Mouse (Mus musculus): ENCODE data around the gene Snapc2. TPM values are rescaled to one million over a fixed set of nuclear protein-coding genes. Genes with fewer than 3 reads are reported as not detected.

Gene Snapc2
- 19.2 and 28.2 TPM in 2 replicates for polyA plus RNA-seq (2012; rRNA removed; ENCODE audit: low replicate concordance)

GRCm38 (mm10) chr8:4252934-4253841 is at the start of gene Snapc2:
Gene Snapc2, plus strand, starts transcription at chr8:4253080.

DNA sequence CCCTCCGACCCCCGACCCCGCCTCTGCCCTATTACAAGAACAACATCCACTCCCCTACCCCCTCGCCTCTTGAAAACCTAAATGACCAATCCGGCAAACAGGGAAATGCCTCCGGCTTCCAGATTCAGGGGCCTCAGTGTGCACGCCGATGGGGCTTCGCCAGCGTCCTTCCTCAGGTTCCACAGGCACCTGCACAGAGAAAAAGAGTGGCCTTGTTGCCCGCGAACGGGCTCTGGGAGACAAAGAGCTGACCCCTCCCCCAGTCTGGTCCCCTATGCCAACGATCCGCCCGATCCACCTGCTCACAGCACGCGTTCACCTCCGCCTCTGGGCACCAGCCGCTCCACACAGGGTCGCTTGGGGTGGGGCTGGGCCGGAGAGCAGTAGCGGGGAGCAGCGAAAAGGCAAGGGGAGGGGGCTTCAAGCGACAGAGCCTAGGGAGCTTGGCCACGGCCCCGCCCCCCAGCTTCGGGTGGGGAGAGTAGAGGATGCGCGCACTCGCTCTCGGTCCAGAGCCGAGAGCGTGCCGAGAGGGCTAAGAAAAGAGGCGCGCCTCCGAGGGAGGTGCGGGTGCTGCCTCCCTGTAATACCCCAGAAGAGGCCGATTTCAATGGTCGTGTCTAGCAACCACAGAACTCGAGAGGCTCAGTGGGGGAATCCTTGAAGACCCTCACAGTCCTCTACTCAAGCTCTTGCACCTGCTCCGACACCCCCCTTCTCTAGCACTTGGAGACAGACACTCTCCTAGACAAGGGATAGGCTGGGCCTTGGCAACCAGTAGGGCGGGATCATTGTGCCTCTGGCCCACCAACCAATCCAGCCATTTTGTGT is 35.9 kb upstream of the Snapc2 start, which contains the start of gene Prr36:
Prr36 (minus strand) TSS at position 669 of the 831 bp plus-strand sequence.

DNA sequence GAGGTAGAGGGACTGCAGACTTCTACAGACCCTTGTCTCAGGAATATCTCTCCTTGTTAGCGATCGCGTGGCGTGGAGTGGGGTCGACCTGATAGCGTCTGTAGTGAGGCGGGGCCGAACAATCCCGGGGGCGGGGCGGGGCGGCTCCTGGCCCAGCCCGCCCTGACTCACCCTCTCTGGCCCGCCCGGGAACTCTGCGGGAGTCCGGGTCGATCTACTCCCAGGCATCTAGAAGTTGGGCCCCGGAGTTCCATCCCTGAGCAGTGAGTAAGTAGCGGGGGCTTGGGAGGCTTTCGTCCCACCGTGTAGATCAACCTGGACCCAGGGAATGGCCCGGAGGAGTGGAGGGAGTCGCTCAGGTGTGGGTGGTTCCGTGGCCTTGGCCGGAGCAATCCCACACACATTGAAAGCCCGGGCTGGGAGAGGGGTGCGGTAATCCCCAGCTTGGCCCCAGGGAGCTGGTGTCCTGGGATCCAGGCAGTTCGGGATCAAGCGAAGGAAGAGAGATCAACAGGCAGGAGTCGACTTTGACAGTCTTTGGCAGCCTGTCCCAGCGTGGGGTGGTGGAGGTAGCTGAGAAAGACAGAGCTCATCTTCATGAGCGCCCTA is 26.0 kb upstream of the Snapc2 start, which contains the start of gene Lrrc8e:
Lrrc8e (plus strand) TSS at position 89 of the 609 bp plus-strand sequence.

GRCm38 (mm10) chr8:4238434-4239192 is 14.3 kb upstream of the Snapc2 start, which contains the start of the genes Map2k7 and Gm49320:
Gene Map2k7, plus strand, starts transcription at chr8:4238740.
Gene Gm49320, plus strand, starts transcription at chr8:4238865.

DNA sequence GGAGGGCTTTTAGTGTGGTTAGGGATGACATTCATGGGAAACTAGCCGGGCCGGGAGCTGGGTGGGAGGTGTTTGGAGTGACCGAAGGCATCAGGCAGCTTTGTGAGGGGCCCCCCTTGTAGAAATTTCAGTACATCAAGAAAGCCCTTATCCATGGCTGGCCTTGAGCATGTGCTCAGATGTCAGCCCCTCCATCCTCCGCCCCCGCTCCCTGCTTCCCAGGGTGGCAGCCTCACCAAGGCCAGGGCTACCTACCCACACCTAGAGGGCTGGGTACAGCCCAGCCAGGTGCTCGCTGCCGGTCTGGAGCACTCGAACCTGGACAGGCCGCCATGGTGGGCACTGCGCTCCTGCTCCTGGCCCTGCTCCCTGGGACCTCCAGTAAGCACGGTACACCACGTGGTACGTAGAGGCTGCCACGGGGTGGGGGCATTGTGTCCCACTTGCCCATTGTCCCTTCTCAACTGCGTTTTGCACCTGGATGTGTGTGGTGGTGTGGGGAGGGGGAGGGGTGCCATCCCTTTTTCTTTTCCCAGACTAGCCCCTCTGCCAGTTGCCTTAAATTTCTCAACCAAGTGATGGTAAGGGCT is 4.8 kb upstream of the Snapc2 start, which contains the start of gene Tgfbr3l:
Tgfbr3l (plus strand) TSS at position 264 of the 590 bp plus-strand sequence.

GRCm38 (mm10) chr8:4259125-4259804 is 6.4 kb downstream of the Snapc2 start, which contains the start of gene Ctxn1:
Gene Ctxn1, minus strand, starts transcription at chr8:4259274.

DNA sequence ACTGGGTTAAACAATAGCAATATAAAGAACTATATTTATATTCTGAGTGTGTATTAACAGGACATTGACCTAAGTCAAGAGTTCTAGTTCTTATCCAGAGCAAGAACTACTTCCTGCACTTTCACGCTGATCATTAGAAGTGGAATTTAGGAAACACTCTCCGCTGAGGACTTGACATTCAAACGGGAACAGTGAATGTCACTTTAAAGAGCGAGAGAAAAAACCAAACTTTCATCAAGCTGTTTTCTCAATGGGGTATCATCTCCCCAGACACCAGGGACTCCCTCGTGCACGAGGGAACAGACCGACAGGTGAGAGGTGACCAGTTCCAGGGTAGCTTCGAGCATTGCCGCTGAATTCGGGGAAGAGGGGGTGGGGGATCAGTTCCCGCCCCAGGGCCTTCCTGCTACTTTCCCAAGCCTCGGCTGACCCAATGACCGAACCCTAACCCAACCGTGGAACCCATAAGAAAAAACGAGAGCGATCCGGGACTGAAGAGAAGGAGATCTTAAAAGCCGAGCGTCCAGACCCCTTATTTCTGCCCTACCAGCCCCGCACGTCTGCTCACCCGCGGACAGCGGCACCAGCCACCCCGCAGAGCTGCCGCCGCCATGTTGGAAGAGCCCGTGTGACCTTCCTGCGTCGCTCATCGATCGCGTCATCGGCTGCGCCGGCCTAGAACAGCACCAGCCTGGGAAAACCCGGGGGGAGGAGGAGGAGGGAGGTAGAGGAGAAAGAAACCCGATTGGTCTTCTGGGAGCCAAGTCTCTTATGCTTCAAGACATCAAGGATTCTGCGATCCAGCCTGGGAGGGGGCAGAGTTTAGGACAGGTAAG is 22.6 kb downstream of the Snapc2 start, which contains the start of gene Timm44:
Timm44 (minus strand) TSS at position 639 of the 836 bp plus-strand sequence.

Other genes with a start within 250 kb of the Snapc2 start
- 0.61 TPM in 1 of 2 replicates, not detected in the other for gene Cd209f, start 147.2 kb upstream of the Snapc2 start, polyA plus RNA-seq (2012; rRNA removed; ENCODE audit: low replicate concordance)
- 0.26 and 0.29 TPM in 2 replicates for gene Cd209g, start 119.0 kb upstream of the Snapc2 start, polyA plus RNA-seq (2012; rRNA removed; ENCODE audit: low replicate concordance)
- gene Evi5l, start 86.5 kb upstream of the Snapc2 start, polyA plus RNA-seq (2012; rRNA removed; ENCODE audit: low replicate concordance), result 3.0 and 4.0 TPM in 2 replicates
- 0.05 and 0.21 TPM in 2 replicates for gene Prr36, start 35.6 kb upstream of the Snapc2 start, polyA plus RNA-seq (2012; rRNA removed; ENCODE audit: low replicate concordance)
- gene Lrrc8e, start 26.3 kb upstream of the Snapc2 start, polyA plus RNA-seq (2012; rRNA removed; ENCODE audit: low replicate concordance), result 0.13 and 0.53 TPM in 2 replicates
- gene Map2k7, start 14.3 kb upstream of the Snapc2 start, polyA plus RNA-seq (2012; rRNA removed; ENCODE audit: low replicate concordance), result 10.3 and 33.8 TPM in 2 replicates
- gene Gm49320, start 14.2 kb upstream of the Snapc2 start, polyA plus RNA-seq (2012; rRNA removed; ENCODE audit: low replicate concordance), result 0.59 and 0.61 TPM in 2 replicates
- 22.7 and 101 TPM in 2 replicates for gene Tgfbr3l, start 4.9 kb upstream of the Snapc2 start, polyA plus RNA-seq (2012; rRNA removed; ENCODE audit: low replicate concordance)
- gene Ctxn1, start 6.2 kb downstream of the Snapc2 start, polyA plus RNA-seq (2012; rRNA removed; ENCODE audit: low replicate concordance), result 13.0 and 16.8 TPM in 2 replicates
- gene Timm44, start 22.8 kb downstream of the Snapc2 start, polyA plus RNA-seq (2012; rRNA removed; ENCODE audit: low replicate concordance), result 39.8 and 59.7 TPM in 2 replicates
- gene Ccl25, start 72.1 kb downstream of the Snapc2 start, polyA plus RNA-seq (2012; rRNA removed; ENCODE audit: low replicate concordance), result 82.8 and 123 TPM in 2 replicates
- 16.9 and 17.9 TPM in 2 replicates for gene Elavl1, start 72.3 kb downstream of the Snapc2 start, polyA plus RNA-seq (2012; rRNA removed; ENCODE audit: low replicate concordance)
- 8.7 and 21.5 TPM in 2 replicates for gene Cers4, start 239.9 kb downstream of the Snapc2 start, polyA plus RNA-seq (2012; rRNA removed; ENCODE audit: low replicate concordance)